Comparison of ENCODE assay signal across 31 mouse cellular contexts in genomic region chr4:44667369-44667768, GRCm38 (mm10). TPM values are rescaled to one million over a fixed set of nuclear protein-coding genes. Genes with fewer than 3 reads are reported as not detected.
A peak's percentile ranks its signal among the peaks of the same experiment; 100 is the strongest.
DNase-seq lines count a peak whose midpoint lies in the region; ATAC-seq and TF ChIP-seq lines count a peak whose summit lies in the region.
"Had no signal": no experiment of that assay in that cellular context is flagged by ENCODE, and none has a peak within 500 bp of the region (broad histone marks: within the 10 kb centered on the region; RNA-seq: fewer than 3 reads in every experiment).

No protein-coding gene starts in this region.

- peaks cover 29 to 71% of the 10 kb centered on the region in 2 experiments for H3K36me3 ChIP-seq in CH12.LX (replicated peaks in 1 of 2; ENCODE audit: control insufficient read depth in 1 of 2, insufficient read depth in 1 of 2, low read length in 1 of 2)
- H3K36me3 ChIP-seq: embryonic facial prominence, embryonic 10.5 days; embryonic facial prominence, embryonic 13.5 days; forebrain, embryonic 12.5 days; forebrain, embryonic 15.5 days; G1E; heart, embryonic 12.5 days; heart, embryonic 15.5 days; hindbrain, embryonic 13.5 days had no signal

- ATAC-seq in megakaryocyte, adult 5-6 weeks (ENCODE audit: poor library complexity, severe bottlenecking) = no peak
- ATAC-seq: forebrain, embryonic 15.5 days; hindbrain, postnatal 0 days; inflammation-experienced regulatory T-cells, adult 6 months; Patski had no signal

- no peak for TF ChIP-seq CTCF in CH12.LX (conservative IDR thresholded peaks at IDR 0.05 in 1 of 2, IDR thresholded peaks at IDR 0.05 in 1 of 2; ENCODE audit: low read depth in 2 of 2, low read length in 2 of 2)

- dilution Hi-C loops in CH12.LX (cut with MboI; ENCODE audit: extremely low pct_ligation_motif_present, extremely low pct_unique_long_range_greater_than_20kb, low sequenced_read_pairs) = no loop called here

- no peak; the same call in 1 of the 2 replicates for TF ChIP-seq RAD21 in CH12.LX (IDR thresholded peaks at IDR 0.05; ENCODE audit: low read depth, low read length)

- no peaks in the 10 kb centered on the region; the same call in 1 of the 2 replicates for H3K79me2 ChIP-seq in CH12.LX (replicated peaks; ENCODE audit: control insufficient read depth, extremely low read depth, insufficient read depth, poor library complexity, severe bottlenecking)

- in situ Hi-C loops in CH12.LX (cut with MboI; ENCODE audit: low pct_ligation_motif_present, low pct_unique_long_range_greater_than_20kb, low sequenced_read_pairs) = loop anchor here (5.0 kb wide), 1 partner anchor 95 kb away; no protein-coding TSS in a partner anchor

- TF ChIP-seq EP300 in CH12.LX (IDR thresholded peaks at IDR 0.05; ENCODE audit: low read length) = peak; percentile 70

- peak; percentile 80 to 83 for DNase-seq in B cell, adult 2 months
- DNase-seq in CH12.LX (ENCODE audit: extremely low read depth) = peak; percentile 92
- DNase-seq in spleen, adult 12 weeks (ENCODE audit: low spot score) = peak; percentile 47
- DNase-seq in spleen, postnatal 36 days (ENCODE audit: low spot score in 2 of 2) = peak; percentile 75
- no peak for DNase-seq in gastrocnemius, postnatal 14 days
- DNase-seq in frontal cortex, postnatal 10 days (ENCODE audit: low spot score in 2 of 2) = no peak
- DNase-seq: adrenal gland, postnatal 10 days; cerebellum, adult 11 months; cerebellum, adult 2 months; cerebellum, adult 9-11 months; cerebellum, postnatal 25 days; embryo, embryonic 11 days; gastrocnemius, postnatal 10 days; heart, adult 18-20 months; heart, postnatal 10 days; heart, postnatal 36 days had no signal

- no peaks in the 10 kb centered on the region for H3K27me3 ChIP-seq in CH12.LX (replicated peaks)

- H3K4me3 ChIP-seq in CH12.LX (replicated peaks in 1 of 3; ENCODE audit: low read depth in 2 of 3, low read length in 2 of 3, poor library complexity in 1 of 3) = peak overlapping the region in 1 of 3 experiments; percentile 32
- H3K4me3 ChIP-seq: embryonic facial prominence, embryonic 10.5 days; embryonic facial prominence, embryonic 13.5 days; erythroblast, embryonic 14.5 days; forebrain, embryonic 12.5 days; forebrain, embryonic 15.5 days; heart, embryonic 12.5 days; heart, embryonic 15.5 days; hindbrain, embryonic 10.5 days; hindbrain, embryonic 13.5 days had no signal

- peak overlapping the region; percentile 99 for H3K27ac ChIP-seq in CH12.LX (ENCODE audit: insufficient read depth, low read depth)
- H3K27ac ChIP-seq: embryonic facial prominence, embryonic 10.5 days; embryonic facial prominence, embryonic 13.5 days; forebrain, embryonic 12.5 days; forebrain, embryonic 15.5 days; heart, embryonic 15.5 days; hindbrain, embryonic 10.5 days; hindbrain, embryonic 13.5 days; hindbrain, postnatal 0 days had no signal

- peaks cover 35 to 75% of the 10 kb centered on the region in 2 experiments for H3K4me1 ChIP-seq in CH12.LX (ENCODE audit: control insufficient read depth in 1 of 2, insufficient read depth in 2 of 2)

- intact Hi-C loops in gastrocnemius, postnatal 14 days (cut with DNase I; ENCODE audit: low total_unique reads) = loop anchor here (10.0 kb wide), 1 partner anchor 103 kb away; no protein-coding TSS in a partner anchor

- peak overlapping the region; percentile 6; the same call in 1 of the 2 replicates for H3K4me2 ChIP-seq in CH12.LX (ENCODE audit: insufficient read depth, low read depth, poor library complexity, severe bottlenecking)
- H3K4me2 ChIP-seq: embryonic facial prominence, embryonic 13.5 days; forebrain, embryonic 12.5 days; forebrain, embryonic 15.5 days; heart, embryonic 12.5 days; heart, embryonic 15.5 days; hindbrain, embryonic 13.5 days had no signal

- peak overlapping the region; percentile 46 for H3K9ac ChIP-seq in CH12.LX (ENCODE audit: insufficient read depth, low read depth)
- H3K9ac ChIP-seq: embryonic facial prominence, embryonic 13.5 days; forebrain, embryonic 12.5 days; forebrain, embryonic 15.5 days; heart, embryonic 12.5 days; heart, embryonic 15.5 days; hindbrain, embryonic 13.5 days had no signal

- peaks cover 13% of the 10 kb centered on the region for H3K9me3 ChIP-seq in CH12.LX (replicated peaks; ENCODE audit: low read length)
- H3K9me3 ChIP-seq: embryonic facial prominence, embryonic 13.5 days; forebrain, embryonic 12.5 days; forebrain, embryonic 15.5 days; heart, embryonic 15.5 days; hindbrain, embryonic 10.5 days; hindbrain, embryonic 13.5 days had no signal

- peak; percentile 66; the same call in 1 of the 2 replicates for TF ChIP-seq POLR2A in CH12.LX (IDR thresholded peaks at IDR 0.05; ENCODE audit: low read depth, low read length)

TF ChIP-seq in CH12.LX, 34 proteins besides CTCF, POLR2A, EP300 and RAD21:
- TF ChIP-seq ELF1 (IDR thresholded peaks at IDR 0.05; ENCODE audit: low read depth, low read length) (peak; percentile 49; the same call in 1 of the 2 replicates), CHD2 (IDR thresholded peaks at IDR 0.05; ENCODE audit: low read length) (0 out of 2 replicates have a peak, but pooled peaks have one; percentile 5), E2F4 (IDR thresholded peaks at IDR 0.05; ENCODE audit: insufficient replicate concordance, low read depth, low read length) (no peak), IRF4 (IDR thresholded peaks at IDR 0.05; ENCODE audit: low read depth, low read length) (peak; percentile 58; the same call in 1 of the 2 replicates), MEF2A (IDR thresholded peaks at IDR 0.05; ENCODE audit: borderline replicate concordance, low read depth, low read length) (peak; percentile 74; the same call in 1 of the 2 replicates), JUND (conservative IDR thresholded peaks at IDR 0.05; ENCODE audit: low read depth, low read length) (peak; percentile 78), HCFC1 (IDR thresholded peaks at IDR 0.05; ENCODE audit: low read depth, low read length) (0 out of 2 replicates have a peak, but pooled peaks have one; percentile 17), TCF12 (IDR thresholded peaks at IDR 0.05; ENCODE audit: low read depth, low read length) (peak; percentile 69; the same call in 1 of the 2 replicates), USF2 (conservative IDR thresholded peaks at IDR 0.05; ENCODE audit: low read depth, low read length) (no peak), UBTF (IDR thresholded peaks at IDR 0.05; ENCODE audit: low read depth, low read length) (no peak), TBP (conservative IDR thresholded peaks at IDR 0.05; ENCODE audit: low read depth, low read length) (peak; percentile 88), GABPA (IDR thresholded peaks at IDR 0.05; ENCODE audit: insufficient replicate concordance, low read depth, low read length) (no peak), BHLHE40 (IDR thresholded peaks at IDR 0.05; ENCODE audit: low read depth, low read length) (peak; percentile 96), ZNF384 (IDR thresholded peaks at IDR 0.05; ENCODE audit: low read depth, low read length) (no peak), MAX (IDR thresholded peaks at IDR 0.05; ENCODE audit: low read length) (peak; percentile 94), POLR2AphosphoS2 (IDR thresholded peaks at IDR 0.05; ENCODE audit: low read depth, low read length) (no peak), NRF1 (IDR thresholded peaks at IDR 0.05; ENCODE audit: low read depth, low read length) (no peak), ZKSCAN1 (IDR thresholded peaks at IDR 0.05; ENCODE audit: borderline replicate concordance, low read depth, low read length) (no peak), ETS1 (conservative IDR thresholded peaks at IDR 0.05; ENCODE audit: low read depth, low read length) (peak; percentile 93), NELFE (IDR thresholded peaks at IDR 0.05; ENCODE audit: low read depth, low read length) (no peak), JUN (IDR thresholded peaks at IDR 0.05; ENCODE audit: insufficient read depth, low read depth, low read length) (peak; percentile 87), RCOR1 (conservative IDR thresholded peaks at IDR 0.05; ENCODE audit: low read depth, low read length) (no peak), MYC (IDR thresholded peaks at IDR 0.05; ENCODE audit: low read depth, low read length) (peak; percentile 70; the same call in 1 of the 2 replicates), PAX5 (IDR thresholded peaks at IDR 0.05; ENCODE audit: low read length) (no peak)
TF ChIP-seq in CH12.LX: peak in this region for 13.

RNA-seq across cellular contexts. Expression of gene Pax5, which starts 42.9 kb away (rescaled TPM):
- 19.3 and 21.8 TPM in 2 replicates for total RNA-seq in CH12.LX (2012; rRNA removed)
- total RNA-seq in CH12.LX (2014; rRNA removed) = 12.7 and 13.5 TPM in 2 replicates
- 47.4 and 57.4 TPM in 2 replicates for polyA plus RNA-seq in CH12.LX (2012; ENCODE audit: insufficient read length, low read depth)
- under 1 TPM; 0.10 to 0.22 TPM for total RNA-seq in gastrocnemius, postnatal 14 days (2021)
- 0.04 and 0.07 TPM in 2 replicates for total RNA-seq in megakaryocyte, adult 5-6 weeks (2015)
- not detected in 2 replicates for total RNA-seq in megakaryocyte, adult 5-6 weeks (2017)
- total RNA-seq: common myeloid progenitor, adult 5-6 weeks had no signal
- polyA plus RNA-seq: embryonic facial prominence, embryonic 13.5 days; G1E; heart, embryonic 12.5 days; heart, embryonic 15.5 days; Patski had no signal

Comparison
In these comparisons a context has a peak if more than half of its experiments do, and no peak if none do; other contexts are left out.
1. DNase-seq: peak in B cell, adult 2 months (2 of 2), CH12.LX (single experiment), spleen, adult 12 weeks (single experiment) and spleen, postnatal 36 days (2 of 2); none in gastrocnemius, postnatal 14 days (single experiment) and frontal cortex, postnatal 10 days (0 of 2).
2. RNA of gene Pax5, which starts 42.9 kb away (total RNA-seq): 12.7 to 21.8 TPM in CH12.LX; 0.10 to 0.22 TPM in gastrocnemius, postnatal 14 days and 0.04 to 0.07 TPM in megakaryocyte, adult 5-6 weeks; every median in the first group is over 10 times any median in the second.